Mouse (Mus musculus): Measurements from ENCODE around the gene Nsg1.

The Nsg1 gene

GRCm38 (mm10) chr5:38146524-38146923, 13.2 kb downstream of the Nsg1 start:
- DNase-seq (ENCODE audit: low spot score in 2 of 2): no peak

DNA sequence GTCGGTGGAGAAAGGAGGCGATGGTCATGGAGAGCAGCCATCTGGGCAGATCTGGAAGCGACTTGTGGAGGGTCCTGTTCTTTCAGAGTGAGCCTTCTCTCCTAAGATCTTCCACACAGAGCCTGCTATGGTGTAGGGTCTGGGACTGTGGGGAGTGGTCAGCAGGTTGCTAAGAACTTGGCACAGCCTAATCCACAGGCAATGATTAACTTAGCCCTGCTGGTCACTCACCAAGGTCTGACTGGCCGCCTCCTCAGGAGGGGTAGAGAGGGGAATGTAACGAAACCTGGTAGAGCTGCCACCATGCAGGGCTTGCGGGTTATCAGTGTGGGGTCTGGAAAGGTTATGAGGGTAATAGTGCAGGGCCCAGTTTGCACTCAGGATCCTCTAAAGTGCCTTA, 18.8 kb downstream of the Nsg1 start:
- no peak for DNase-seq (ENCODE audit: low spot score in 2 of 2)

- no peak for DNase-seq (ENCODE audit: low spot score in 2 of 2)
Measured at GRCm38 (mm10) chr5:38137163-38137562, 22.5 kb downstream of the Nsg1 start.

DNA sequence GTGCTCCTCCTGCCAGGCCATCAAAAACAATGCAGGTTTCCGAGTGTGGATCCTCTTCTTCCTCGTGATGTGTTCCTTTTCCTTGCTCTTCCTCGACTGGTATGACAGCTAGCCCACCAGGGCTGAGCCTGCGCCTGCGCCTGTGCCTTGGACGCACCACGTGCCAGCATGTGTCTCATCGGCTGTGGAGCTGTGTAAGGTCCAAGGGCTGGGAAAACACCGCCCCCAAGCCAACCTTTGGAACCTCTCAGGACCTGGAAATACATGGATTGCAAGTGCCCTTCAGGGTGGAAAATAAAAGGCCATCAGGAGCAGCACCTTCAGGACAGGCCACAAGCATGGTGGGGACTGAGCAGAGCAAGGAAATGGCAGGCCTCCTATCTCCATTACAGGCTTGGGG, 23.5 kb downstream of the Nsg1 start:
- no peak for DNase-seq (ENCODE audit: low spot score in 2 of 2)

DNA sequence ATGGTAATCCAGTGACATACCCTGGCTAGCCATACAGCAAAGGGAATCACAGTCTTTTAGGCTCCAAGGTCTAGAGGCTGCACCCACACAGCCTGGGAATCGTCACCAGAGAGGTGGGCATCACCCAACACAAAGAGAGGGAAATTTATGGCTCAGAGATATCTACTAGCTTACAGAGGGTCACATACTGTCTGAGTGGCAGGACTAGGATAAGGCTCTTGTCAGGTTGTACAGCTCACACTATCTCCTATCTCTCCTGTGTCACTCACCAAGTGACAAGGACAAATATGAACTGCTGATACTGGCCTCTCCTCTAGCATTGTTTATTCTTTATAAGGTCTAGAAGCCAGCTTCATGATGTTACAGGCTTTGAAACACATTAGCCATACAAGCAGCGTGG, 30.4 kb downstream of the Nsg1 start:
- DNase-seq (ENCODE audit: low spot score in 2 of 2): no peak

DNA sequence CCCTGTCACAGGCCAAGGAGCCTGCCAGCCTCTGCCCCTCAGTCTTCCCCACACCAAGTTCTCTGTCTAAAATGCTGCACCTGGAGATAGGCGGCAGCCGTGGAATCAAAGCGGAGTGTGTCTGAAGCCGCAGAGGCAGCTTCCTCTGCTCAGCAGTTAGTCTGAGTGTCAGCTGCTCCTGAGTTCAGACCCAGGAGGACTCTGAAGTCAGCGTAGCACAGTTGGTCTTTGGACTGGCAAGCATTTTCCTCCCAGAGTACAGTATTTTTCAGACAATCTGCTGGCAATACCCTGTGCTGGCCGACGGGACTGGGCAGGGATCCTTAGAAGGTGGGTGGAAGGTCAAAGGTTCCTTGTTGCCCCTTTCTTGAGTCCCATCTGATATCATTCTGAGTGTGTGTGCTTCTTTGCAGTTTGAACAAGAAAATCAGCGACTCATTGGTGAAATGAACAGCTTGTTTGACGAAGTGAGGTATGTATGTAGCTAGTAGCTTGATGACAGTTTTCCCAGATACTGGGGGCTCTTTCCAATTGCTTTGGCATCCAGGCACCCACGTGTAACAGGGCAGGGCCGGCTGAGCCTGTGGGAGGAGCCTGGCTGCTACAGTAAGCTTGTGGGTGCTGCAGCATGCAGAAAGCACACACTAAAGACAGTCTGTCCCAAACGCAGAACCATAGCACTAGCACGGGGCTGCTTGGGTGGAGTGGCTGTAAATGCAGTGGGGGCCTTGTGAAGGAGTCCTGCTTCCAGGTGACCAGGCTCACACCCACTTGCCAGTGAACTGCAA, 33.0 kb downstream of the Nsg1 start:
- DNase-seq (ENCODE audit: low spot score in 2 of 2): no peak

DNA sequence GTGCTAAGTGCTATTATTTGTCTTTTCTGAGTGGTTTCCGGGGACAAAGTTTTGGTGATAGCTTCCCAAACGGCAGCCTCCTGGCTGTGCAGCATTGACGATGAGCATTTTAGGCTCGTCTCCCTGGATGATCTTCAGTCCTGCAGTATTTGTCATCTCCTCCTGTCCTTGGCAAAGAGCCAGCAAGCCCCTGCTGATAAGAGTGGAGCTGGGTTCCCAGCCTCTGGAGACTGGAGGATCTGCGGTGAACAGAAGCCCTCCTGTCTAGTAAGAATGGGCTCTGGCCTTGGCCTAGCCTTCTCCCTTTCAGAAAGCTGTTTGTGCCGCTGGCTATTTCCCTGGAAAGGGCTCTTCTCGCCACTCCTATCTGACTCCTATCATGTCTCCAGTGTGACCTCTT, 38.0 kb downstream of the Nsg1 start:
- no peak for DNase-seq (ENCODE audit: low spot score in 2 of 2)

GRCm38 (mm10) chr5:38119268-38119667, 40.4 kb downstream of the Nsg1 start:
- no peak for DNase-seq (ENCODE audit: low spot score in 2 of 2)

DNA sequence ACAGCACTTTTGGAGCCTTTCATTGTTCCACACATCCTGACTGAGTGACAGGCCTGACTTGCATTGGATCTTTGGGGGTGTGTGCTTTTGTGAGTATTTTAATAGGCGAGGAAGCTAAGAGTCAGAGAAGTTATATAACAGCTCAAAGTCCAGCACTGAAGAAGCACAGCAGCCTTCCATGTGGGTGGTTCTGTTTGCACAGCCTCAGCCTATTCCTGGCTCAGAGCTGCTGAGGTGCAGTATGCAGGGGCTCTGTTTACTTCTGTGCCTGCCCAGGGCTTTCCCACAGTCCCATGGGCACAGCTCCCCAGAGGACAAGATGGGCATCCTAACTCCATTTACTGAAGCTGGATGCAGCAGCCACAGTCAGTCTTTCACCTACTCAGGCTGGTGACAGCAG, 42.7 kb downstream of the Nsg1 start:
- peak; percentile 75 to 82 for DNase-seq (ENCODE audit: low spot score in 2 of 2)

DNA sequence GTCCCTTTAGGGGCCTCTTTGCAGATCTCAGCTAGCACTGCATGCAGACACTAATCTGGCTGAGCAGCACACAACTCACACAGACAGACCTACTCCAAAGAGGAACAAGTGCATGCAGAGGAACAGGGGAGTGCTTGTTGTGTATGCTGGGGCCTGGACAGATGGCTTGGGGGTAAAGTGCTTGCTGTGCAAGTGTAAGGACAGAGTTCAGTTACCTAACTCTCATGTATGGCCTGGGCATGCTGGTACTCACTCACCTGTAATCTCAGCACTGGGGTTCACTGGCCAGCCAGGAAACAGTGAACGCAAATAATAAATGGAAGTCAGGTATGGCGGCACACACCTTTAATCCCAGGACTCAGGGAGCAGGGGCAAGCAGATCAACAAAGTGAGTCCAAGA, 45.2 kb downstream of the Nsg1 start:
- no peak for DNase-seq (ENCODE audit: low spot score in 2 of 2)

- no peak for DNase-seq (ENCODE audit: low spot score in 2 of 2)
Measured at GRCm38 (mm10) chr5:38106807-38107206, 52.9 kb downstream of the Nsg1 start.

DNA sequence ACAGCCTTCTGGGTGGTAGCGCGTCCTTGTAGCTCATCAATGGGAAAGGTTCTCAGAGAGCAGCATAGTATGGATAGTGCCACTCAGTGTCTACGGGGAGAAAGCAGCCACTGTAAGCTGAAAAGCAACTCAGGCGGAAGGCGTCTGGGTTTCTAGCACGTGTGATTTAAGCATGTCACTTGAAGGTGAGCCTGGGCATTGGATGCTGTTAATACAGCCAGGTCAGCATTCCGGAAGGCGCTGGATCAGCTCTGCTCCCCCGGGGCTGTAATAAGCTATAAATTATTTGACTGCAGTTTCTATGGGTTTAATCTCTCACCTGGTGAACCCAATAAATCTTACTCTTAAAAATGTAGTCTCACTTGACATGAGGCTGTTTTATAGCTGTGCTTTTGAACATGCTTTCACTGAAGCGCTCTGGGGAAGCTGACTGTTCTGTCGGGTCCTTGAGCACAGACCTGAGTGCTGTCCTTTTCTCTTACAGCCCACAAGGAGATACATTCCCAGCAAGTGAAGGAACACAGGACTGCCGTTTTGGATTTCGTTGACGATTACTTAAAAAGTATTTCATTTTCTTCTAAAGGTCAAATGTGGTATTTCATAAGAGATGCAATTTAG, 53.5 kb downstream of the Nsg1 start:
- no peak for DNase-seq (ENCODE audit: low spot score in 2 of 2)

DNA sequence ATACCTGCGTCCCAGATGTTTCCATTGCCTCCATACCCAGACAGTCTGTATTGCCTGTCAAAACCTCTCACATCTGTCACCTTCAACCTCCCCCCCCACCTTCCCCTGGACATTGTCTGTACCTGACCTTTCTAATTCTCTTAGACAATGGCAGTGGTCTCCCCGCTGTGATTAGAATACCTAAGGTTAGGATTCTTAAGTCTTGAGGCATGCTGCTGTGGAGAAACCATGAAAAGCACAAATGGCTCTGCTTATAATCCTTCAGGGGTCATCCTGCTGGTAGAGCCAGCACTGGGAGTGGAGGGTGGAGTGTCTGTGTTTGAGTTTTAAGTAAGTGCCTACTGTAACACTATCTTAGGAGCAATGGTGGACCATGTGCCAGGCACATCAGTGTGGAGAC, 56.8 kb downstream of the Nsg1 start:
- no peak for DNase-seq (ENCODE audit: low spot score in 2 of 2)

- no peak for DNase-seq (ENCODE audit: low spot score in 2 of 2)
Measured at GRCm38 (mm10) chr5:38099139-38099676, 60.5 kb downstream of the Nsg1 start.

GRCm38 (mm10) chr5:38097501-38098093, 62.1 kb downstream of the Nsg1 start:
- peak in 1 of 2 experiments; percentile 33 for DNase-seq (ENCODE audit: low spot score in 2 of 2)

GRCm38 (mm10) chr5:38094331-38094730, 65.4 kb downstream of the Nsg1 start:
- DNase-seq (ENCODE audit: low spot score in 2 of 2): no peak

GRCm38 (mm10) chr5:38091966-38092304, 67.8 kb downstream of the Nsg1 start:
- no peak for DNase-seq (ENCODE audit: low spot score in 2 of 2)

- peak in 1 of 2 experiments; percentile 58 for DNase-seq (ENCODE audit: low spot score in 2 of 2)
Measured at GRCm38 (mm10) chr5:38091046-38091965, 68.4 kb downstream of the Nsg1 start.

- no peak for DNase-seq (ENCODE audit: low spot score in 2 of 2)
Measured at GRCm38 (mm10) chr5:38090581-38090980, 69.1 kb downstream of the Nsg1 start.

GRCm38 (mm10) chr5:38090111-38090510, 69.6 kb downstream of the Nsg1 start:
- DNase-seq (ENCODE audit: low spot score in 2 of 2): no peak

Data from frontal cortex, postnatal 36 days (tissue).